Mouse (Mus musculus): ENCODE measurements around the gene Hoga1. TPM values are rescaled to one million over a fixed set of nuclear protein-coding genes. Genes with fewer than 3 reads are reported as not detected.

Hoga1 gene
- polyA plus RNA-seq, 1 experiment from 2014 or later = 1.2 TPM

GRCm38 (mm10) chr19:42006568-42006967 lies 38.8 kb upstream of the Hoga1 start:
- Histone ChIP-seq H3K36me3 (ENCODE audit: control insufficient read depth, insufficient read depth, low read length) (no peaks in the 10 kb centered on the region), H3K27ac (ENCODE audit: low read depth, low read length) (no peak overlapping the region), H3K9me3 (ENCODE audit: control insufficient read depth, low read length) (no peaks in the 10 kb centered on the region), H3K4me2 (no peak overlapping the region), H3K9ac (ENCODE audit: low read length) (no peak overlapping the region), H3K27me3 (ENCODE audit: control insufficient read depth, insufficient read depth, low read length) (no peaks in the 10 kb centered on the region), H3K4me1 (ENCODE audit: control insufficient read depth, insufficient read depth, low read length) (no peaks in the 10 kb centered on the region), H3K4me3 (ENCODE audit: low read depth, low read length) (no peak overlapping the region)
- DNase-seq (ENCODE audit: low spot score, missing footprints) (no peak), ATAC-seq (ENCODE audit: low FRiP score) (no peak)
- WGBS = 73% methylated on average over 8 of the region's 8 CpGs

- no peaks in the 10 kb centered on the region for H3K27me3 ChIP-seq (ENCODE audit: control insufficient read depth, insufficient read depth, low read length)
- H3K9ac ChIP-seq (ENCODE audit: low read length) = no peak overlapping the region
- 69% methylated on average over 3 of the region's 3 CpGs for WGBS
- H3K9me3 ChIP-seq (ENCODE audit: control insufficient read depth, low read length) = no peaks in the 10 kb centered on the region
- ATAC-seq (ENCODE audit: low FRiP score) = no peak
- no peak overlapping the region for H3K4me2 ChIP-seq
- H3K27ac ChIP-seq (ENCODE audit: low read depth, low read length) = no peak overlapping the region
- H3K4me3 ChIP-seq (ENCODE audit: low read depth, low read length) = no peak overlapping the region
- no peak for DNase-seq (ENCODE audit: low spot score, missing footprints)
- no peaks in the 10 kb centered on the region for H3K36me3 ChIP-seq (ENCODE audit: control insufficient read depth, insufficient read depth, low read length)
- H3K4me1 ChIP-seq (ENCODE audit: control insufficient read depth, insufficient read depth, low read length) = no peaks in the 10 kb centered on the region
Measured at GRCm38 (mm10) chr19:42008586-42008985, 36.8 kb upstream of the Hoga1 start.

GRCm38 (mm10) chr19:42009067-42009466 lies 36.3 kb upstream of the Hoga1 start:
- WGBS = 79% methylated on average over 7 of the region's 7 CpGs
- no peak overlapping the region for H3K9ac ChIP-seq (ENCODE audit: low read length)

GRCm38 (mm10) chr19:42010436-42010835 lies 35.0 kb upstream of the Hoga1 start:
- no peaks in the 10 kb centered on the region for H3K36me3 ChIP-seq (ENCODE audit: control insufficient read depth, insufficient read depth, low read length)
- H3K27ac ChIP-seq (ENCODE audit: low read depth, low read length) = no peak overlapping the region
- 44% methylated on average over 4 of the region's 4 CpGs for WGBS
- H3K4me3 ChIP-seq (ENCODE audit: low read depth, low read length) = no peak overlapping the region
- H3K9ac ChIP-seq (ENCODE audit: low read length) = 0 out of 2 replicates have a peak overlapping the region, but pooled peaks have one; percentile 5
- DNase-seq (ENCODE audit: low spot score, missing footprints) = no peak
- no peaks in the 10 kb centered on the region for H3K27me3 ChIP-seq (ENCODE audit: control insufficient read depth, insufficient read depth, low read length)
- no peak overlapping the region for H3K4me2 ChIP-seq
- no peaks in the 10 kb centered on the region for H3K9me3 ChIP-seq (ENCODE audit: control insufficient read depth, low read length)
- ATAC-seq (ENCODE audit: low FRiP score) = no peak
- no peaks in the 10 kb centered on the region for H3K4me1 ChIP-seq (ENCODE audit: control insufficient read depth, insufficient read depth, low read length)

More at GRCm38 (mm10) chr19:42009067-42009466, 36.3 kb upstream of the Hoga1 start:
- Histone ChIP-seq H3K27ac (ENCODE audit: low read depth, low read length) (no peak overlapping the region), H3K9me3 (ENCODE audit: control insufficient read depth, low read length) (no peaks in the 10 kb centered on the region), H3K27me3 (ENCODE audit: control insufficient read depth, insufficient read depth, low read length) (no peaks in the 10 kb centered on the region), H3K4me3 (ENCODE audit: low read depth, low read length) (no peak overlapping the region), H3K4me2 (no peak overlapping the region), H3K36me3 (ENCODE audit: control insufficient read depth, insufficient read depth, low read length) (no peaks in the 10 kb centered on the region), H3K4me1 (ENCODE audit: control insufficient read depth, insufficient read depth, low read length) (no peaks in the 10 kb centered on the region)
- ATAC-seq (ENCODE audit: low FRiP score) = no peak
- peak; percentile 60 for DNase-seq (ENCODE audit: low spot score, missing footprints)

- ATAC-seq (ENCODE audit: low FRiP score) (no peak), DNase-seq (ENCODE audit: low spot score, missing footprints) (peak; percentile 14)
- H3K9ac ChIP-seq (ENCODE audit: low read length) = no peak overlapping the region
- 81% methylated on average over 7 of the region's 7 CpGs for WGBS
- no peak overlapping the region for H3K4me3 ChIP-seq (ENCODE audit: low read depth, low read length)
- no peaks in the 10 kb centered on the region for H3K36me3 ChIP-seq (ENCODE audit: control insufficient read depth, insufficient read depth, low read length)
- H3K9me3 ChIP-seq (ENCODE audit: control insufficient read depth, low read length) = no peaks in the 10 kb centered on the region
- no peaks in the 10 kb centered on the region for H3K27me3 ChIP-seq (ENCODE audit: control insufficient read depth, insufficient read depth, low read length)
- no peak overlapping the region for H3K4me2 ChIP-seq
- H3K4me1 ChIP-seq (ENCODE audit: control insufficient read depth, insufficient read depth, low read length) = no peaks in the 10 kb centered on the region
- no peak overlapping the region for H3K27ac ChIP-seq (ENCODE audit: low read depth, low read length)
Measured at GRCm38 (mm10) chr19:42011123-42011522, 34.3 kb upstream of the Hoga1 start.

- Histone ChIP-seq H3K27ac (ENCODE audit: low read depth, low read length) (no peak overlapping the region), H3K4me2 (no peak overlapping the region), H3K4me3 (ENCODE audit: low read depth, low read length) (no peak overlapping the region), H3K27me3 (ENCODE audit: control insufficient read depth, insufficient read depth, low read length) (no peaks in the 10 kb centered on the region), H3K9ac (ENCODE audit: low read length) (no peak overlapping the region), H3K9me3 (ENCODE audit: control insufficient read depth, low read length) (no peaks in the 10 kb centered on the region), H3K36me3 (ENCODE audit: control insufficient read depth, insufficient read depth, low read length) (no peaks in the 10 kb centered on the region), H3K4me1 (ENCODE audit: control insufficient read depth, insufficient read depth, low read length) (peaks cover 2% of the 10 kb centered on the region; the same call in 1 of the 2 replicates)
- WGBS = 68% methylated on average over 3 of the region's 3 CpGs
- ATAC-seq (ENCODE audit: low FRiP score) (no peak), DNase-seq (ENCODE audit: low spot score, missing footprints) (peak; percentile 12)
Measured at GRCm38 (mm10) chr19:42014231-42014825, 31.1 kb upstream of the Hoga1 start.

- no peak overlapping the region for H3K9ac ChIP-seq (ENCODE audit: low read length)
- peaks cover 2% of the 10 kb centered on the region; the same call in 1 of the 2 replicates for H3K4me1 ChIP-seq (ENCODE audit: control insufficient read depth, insufficient read depth, low read length)
- no peaks in the 10 kb centered on the region for H3K27me3 ChIP-seq (ENCODE audit: control insufficient read depth, insufficient read depth, low read length)
- no peaks in the 10 kb centered on the region for H3K36me3 ChIP-seq (ENCODE audit: control insufficient read depth, insufficient read depth, low read length)
- ATAC-seq (ENCODE audit: low FRiP score) = no peak
- H3K4me3 ChIP-seq (ENCODE audit: low read depth, low read length) = no peak overlapping the region
- WGBS = 75% methylated on average over 6 of the region's 6 CpGs
- H3K27ac ChIP-seq (ENCODE audit: low read depth, low read length) = no peak overlapping the region
- DNase-seq (ENCODE audit: low spot score, missing footprints) = peak; percentile 64
- no peak overlapping the region for H3K4me2 ChIP-seq
- H3K9me3 ChIP-seq (ENCODE audit: control insufficient read depth, low read length) = no peaks in the 10 kb centered on the region
Measured at GRCm38 (mm10) chr19:42015001-42015400, 30.4 kb upstream of the Hoga1 start.

GRCm38 (mm10) chr19:42016251-42016650 lies 29.2 kb upstream of the Hoga1 start:
- Histone ChIP-seq H3K4me3 (ENCODE audit: low read depth, low read length) (no peak overlapping the region), H3K4me1 (ENCODE audit: control insufficient read depth, insufficient read depth, low read length) (peaks cover 2% of the 10 kb centered on the region; the same call in 1 of the 2 replicates), H3K27me3 (ENCODE audit: control insufficient read depth, insufficient read depth, low read length) (no peaks in the 10 kb centered on the region), H3K9ac (ENCODE audit: low read length) (no peak overlapping the region), H3K36me3 (ENCODE audit: control insufficient read depth, insufficient read depth, low read length) (no peaks in the 10 kb centered on the region), H3K9me3 (ENCODE audit: control insufficient read depth, low read length) (no peaks in the 10 kb centered on the region), H3K4me2 (no peak overlapping the region), H3K27ac (ENCODE audit: low read depth, low read length) (no peak overlapping the region)
- DNase-seq (ENCODE audit: low spot score, missing footprints) (no peak), ATAC-seq (ENCODE audit: low FRiP score) (no peak)
- 75% methylated on average over 4 of the region's 4 CpGs for WGBS

GRCm38 (mm10) chr19:42016840-42017239 lies 28.6 kb upstream of the Hoga1 start:
- WGBS = 63% methylated on average over 5 of the region's 5 CpGs
- Histone ChIP-seq H3K9ac (ENCODE audit: low read length) (no peak overlapping the region), H3K4me3 (ENCODE audit: low read depth, low read length) (no peak overlapping the region), H3K4me2 (no peak overlapping the region), H3K4me1 (ENCODE audit: control insufficient read depth, insufficient read depth, low read length) (peaks cover 4% of the 10 kb centered on the region), H3K27me3 (ENCODE audit: control insufficient read depth, insufficient read depth, low read length) (no peaks in the 10 kb centered on the region), H3K36me3 (ENCODE audit: control insufficient read depth, insufficient read depth, low read length) (no peaks in the 10 kb centered on the region), H3K9me3 (ENCODE audit: control insufficient read depth, low read length) (no peaks in the 10 kb centered on the region), H3K27ac (ENCODE audit: low read depth, low read length) (no peak overlapping the region)
- ATAC-seq (ENCODE audit: low FRiP score) (no peak), DNase-seq (ENCODE audit: low spot score, missing footprints) (peak; percentile 83)
